Mouse (Mus musculus) kidney, adult 2 months (tissue): ENCODE results near the gene Kcnk4.

Source experiments
- CTCF ChIP-seq: fragments of 200-500 bp; conservative IDR thresholded peaks from 2 replicates; pipeline ENCODE4 v1.5.1; 2011; ENCODE audit warnings: low read depth, mild to moderate bottlenecking, control low read depth, low read length, moderate library complexity, mixed read lengths; ENCODE audit not compliant: insufficient read depth, insufficient read length
- POLR2A ChIP-seq: fragments of 200-500 bp; IDR thresholded peaks from one replicate; pipeline ENCODE4 v1.6.1; 2011; ENCODE audit warnings: low read depth, low read length, control low read depth

- no peak for TF ChIP-seq POLR2A
- no peak for TF ChIP-seq CTCF
Measured at GRCm38 (mm10) chr19:6972247-6972917, 38.1 kb upstream of the Kcnk4 start.
